Mouse (Mus musculus): ENCODE results near the gene Trp53. TPM values are rescaled to one million over a fixed set of nuclear protein-coding genes. Genes with fewer than 3 reads are reported as not detected.

Gene Trp53
- polyA plus RNA-seq, 1 experiment from 2014 or later, result 163 TPM

DNA sequence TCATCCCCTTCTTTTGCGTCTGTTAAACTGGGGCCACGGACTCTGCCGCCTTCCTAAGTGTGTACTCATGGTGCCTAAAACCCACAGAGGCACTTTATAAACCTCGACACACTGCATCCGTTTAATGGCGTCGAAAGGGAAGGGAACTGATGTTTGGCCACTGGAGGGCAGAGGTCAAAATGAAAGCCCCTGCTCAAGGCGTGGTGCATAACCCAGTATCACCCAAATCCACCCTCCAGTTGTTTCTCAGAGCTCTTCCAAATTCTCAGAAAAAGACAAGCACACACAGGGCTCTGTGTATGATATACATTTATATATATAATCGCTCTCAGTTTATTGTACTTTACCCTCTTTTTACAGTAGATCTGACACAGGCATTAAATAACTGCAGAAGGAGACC lies 19.3 kb downstream of the Trp53 start:
- no peaks in the 10 kb centered on the region for H3K27me3 ChIP-seq (ENCODE audit: control insufficient read depth, insufficient read depth, low read length)
- H3K27ac ChIP-seq (ENCODE audit: low read length), result peak overlapping the region; percentile 77; the same call in 1 of the 2 replicates
- H3K4me2 ChIP-seq (replicated peaks; ENCODE audit: low read depth, low read length), result peak overlapping the region; percentile 33
- WGBS, result 7% methylated on average over 9 of the region's 9 CpGs
- no peak overlapping the region for H3K9ac ChIP-seq (replicated peaks; ENCODE audit: low read depth, low read length)
- H3K4me1 ChIP-seq (ENCODE audit: control insufficient read depth, insufficient read depth, low read length), result peaks cover 26% of the 10 kb centered on the region
- ATAC-seq (ENCODE audit: insufficient number of reproducible peaks, insufficient read depth, low FRiP score, low read depth), result no peak
- no peak overlapping the region for H3K4me3 ChIP-seq (ENCODE audit: low read depth, low read length)
- H3K9me3 ChIP-seq (ENCODE audit: control insufficient read depth, low read depth, low read length), result no peaks in the 10 kb centered on the region
- no peaks in the 10 kb centered on the region for H3K36me3 ChIP-seq (ENCODE audit: control insufficient read depth, insufficient read depth, low read length)

DNA sequence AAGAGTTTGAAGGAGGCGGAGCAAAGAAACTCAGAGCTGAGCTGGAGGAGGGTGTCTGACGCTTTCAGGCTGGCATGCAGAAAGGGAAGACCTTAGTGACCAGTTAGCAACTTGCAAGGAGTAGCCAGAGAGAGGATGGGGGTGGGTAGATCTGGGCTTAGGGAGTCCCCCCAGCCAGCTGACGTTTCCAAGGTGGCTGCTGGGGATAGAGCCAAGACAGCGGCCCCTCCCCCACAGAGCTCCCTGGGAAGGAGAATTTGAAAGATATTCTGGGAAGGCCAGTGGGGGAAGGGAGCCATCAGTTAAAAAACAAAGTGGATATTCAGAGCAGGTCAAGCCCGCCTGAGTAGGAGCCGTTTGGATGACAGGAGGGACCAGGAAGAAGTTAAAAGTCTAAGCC lies 19.9 kb downstream of the Trp53 start:
- Histone ChIP-seq H3K9ac (replicated peaks; ENCODE audit: low read depth, low read length) (no peak overlapping the region), H3K27me3 (ENCODE audit: control insufficient read depth, insufficient read depth, low read length) (no peaks in the 10 kb centered on the region), H3K36me3 (ENCODE audit: control insufficient read depth, insufficient read depth, low read length) (no peaks in the 10 kb centered on the region), H3K4me3 (ENCODE audit: low read depth, low read length) (no peak overlapping the region), H3K4me2 (replicated peaks; ENCODE audit: low read depth, low read length) (peak overlapping the region; percentile 33), H3K9me3 (ENCODE audit: control insufficient read depth, low read depth, low read length) (no peaks in the 10 kb centered on the region), H3K27ac (ENCODE audit: low read length) (peak overlapping the region; percentile 77), H3K4me1 (ENCODE audit: control insufficient read depth, insufficient read depth, low read length) (peaks cover 29% of the 10 kb centered on the region)
- 6% methylated on average over 6 of the region's 6 CpGs for WGBS
- ATAC-seq (ENCODE audit: insufficient number of reproducible peaks, insufficient read depth, low FRiP score, low read depth), result peak; percentile 82; the same call in 1 of the 2 replicates

DNA sequence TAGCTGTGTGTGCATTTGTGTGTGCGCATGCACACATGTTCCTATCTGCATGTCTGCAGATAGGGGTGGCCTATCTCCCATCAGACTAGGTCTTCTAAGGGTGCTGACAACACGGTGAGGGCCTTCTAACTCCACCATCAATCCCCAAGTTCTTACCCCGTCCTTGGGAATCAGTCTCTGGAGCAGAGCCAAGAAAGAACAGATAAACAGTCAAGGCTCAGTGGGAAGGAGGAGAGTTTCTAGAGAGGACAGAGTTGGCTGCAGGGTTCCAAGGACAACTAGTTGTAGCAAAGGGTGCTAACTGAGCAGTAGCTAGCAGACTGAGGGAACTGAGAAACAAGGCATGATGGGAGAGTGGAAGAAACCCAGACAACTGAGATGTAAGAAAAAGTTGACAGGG lies 21.6 kb downstream of the Trp53 start:
- WGBS, result 47% methylated on average over 3 of the region's 3 CpGs
- Histone ChIP-seq H3K9ac (replicated peaks; ENCODE audit: low read depth, low read length) (no peak overlapping the region), H3K27ac (ENCODE audit: low read length) (no peak overlapping the region), H3K36me3 (ENCODE audit: control insufficient read depth, insufficient read depth, low read length) (no peaks in the 10 kb centered on the region), H3K4me2 (replicated peaks; ENCODE audit: low read depth, low read length) (no peak overlapping the region), H3K27me3 (ENCODE audit: control insufficient read depth, insufficient read depth, low read length) (no peaks in the 10 kb centered on the region), H3K9me3 (ENCODE audit: control insufficient read depth, low read depth, low read length) (no peaks in the 10 kb centered on the region), H3K4me3 (ENCODE audit: low read depth, low read length) (no peak overlapping the region), H3K4me1 (ENCODE audit: control insufficient read depth, insufficient read depth, low read length) (peaks cover 29% of the 10 kb centered on the region)
- no peak for ATAC-seq (ENCODE audit: insufficient number of reproducible peaks, insufficient read depth, low FRiP score, low read depth)

DNA sequence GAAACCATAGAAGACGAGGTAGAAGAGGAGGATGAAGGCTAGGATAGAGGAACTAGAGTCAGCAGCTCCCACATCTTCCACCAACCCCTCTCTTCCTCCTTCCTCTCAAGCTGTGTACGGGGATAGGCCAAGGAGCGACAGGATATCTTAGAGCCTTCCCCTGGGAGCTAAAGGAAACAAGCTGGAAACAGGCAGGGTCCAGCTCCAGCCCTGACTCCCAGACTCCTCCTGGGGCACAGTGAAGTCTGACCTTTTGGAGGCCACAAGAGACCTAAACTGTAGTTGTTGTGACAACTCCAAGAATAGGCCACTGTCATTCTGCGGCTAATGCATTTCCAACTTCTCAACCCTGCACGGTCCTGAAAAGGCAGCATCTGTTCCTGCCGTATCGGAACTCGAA lies 23.4 kb downstream of the Trp53 start:
- Histone ChIP-seq H3K4me3 (ENCODE audit: low read depth, low read length) (no peak overlapping the region), H3K9ac (replicated peaks; ENCODE audit: low read depth, low read length) (no peak overlapping the region), H3K4me2 (replicated peaks; ENCODE audit: low read depth, low read length) (no peak overlapping the region), H3K9me3 (ENCODE audit: control insufficient read depth, low read depth, low read length) (no peaks in the 10 kb centered on the region), H3K36me3 (ENCODE audit: control insufficient read depth, insufficient read depth, low read length) (no peaks in the 10 kb centered on the region), H3K27ac (ENCODE audit: low read length) (no peak overlapping the region), H3K4me1 (ENCODE audit: control insufficient read depth, insufficient read depth, low read length) (peaks cover 29% of the 10 kb centered on the region), H3K27me3 (ENCODE audit: control insufficient read depth, insufficient read depth, low read length) (no peaks in the 10 kb centered on the region)
- ATAC-seq (ENCODE audit: insufficient number of reproducible peaks, insufficient read depth, low FRiP score, low read depth), result no peak
- 80% methylated on average over 8 of the region's 8 CpGs for WGBS

DNA sequence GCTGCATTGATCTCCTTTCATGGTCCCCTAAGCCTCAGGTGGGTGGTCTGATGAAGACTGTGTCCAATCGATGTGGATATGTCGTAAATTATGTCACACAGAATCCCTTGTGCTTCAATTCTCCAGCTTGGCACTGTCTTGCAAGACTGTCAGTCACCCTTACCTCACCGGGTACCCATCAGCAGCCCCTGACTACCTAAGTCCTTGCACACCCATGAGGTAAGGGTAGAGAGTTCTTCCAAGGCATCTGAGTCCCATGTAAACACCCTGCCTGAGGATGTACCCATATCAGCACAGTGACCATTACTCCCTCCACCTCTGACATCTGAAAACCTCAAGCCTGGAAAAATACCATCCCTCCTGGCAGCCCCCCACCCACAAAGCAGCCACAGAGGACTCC lies 24.2 kb downstream of the Trp53 start:
- Histone ChIP-seq H3K9ac (replicated peaks; ENCODE audit: low read depth, low read length) (no peak overlapping the region), H3K27me3 (ENCODE audit: control insufficient read depth, insufficient read depth, low read length) (no peaks in the 10 kb centered on the region), H3K4me1 (ENCODE audit: control insufficient read depth, insufficient read depth, low read length) (peaks cover 27% of the 10 kb centered on the region), H3K4me3 (ENCODE audit: low read depth, low read length) (peak overlapping the region; percentile 62; the same call in 1 of the 2 replicates), H3K36me3 (ENCODE audit: control insufficient read depth, insufficient read depth, low read length) (no peaks in the 10 kb centered on the region), H3K9me3 (ENCODE audit: control insufficient read depth, low read depth, low read length) (no peaks in the 10 kb centered on the region), H3K27ac (ENCODE audit: low read length) (no peak overlapping the region), H3K4me2 (replicated peaks; ENCODE audit: low read depth, low read length) (peak overlapping the region; percentile 100)
- no peak for ATAC-seq (ENCODE audit: insufficient number of reproducible peaks, insufficient read depth, low FRiP score, low read depth)
- WGBS, result 59% methylated on average over 3 of the region's 3 CpGs

DNA sequence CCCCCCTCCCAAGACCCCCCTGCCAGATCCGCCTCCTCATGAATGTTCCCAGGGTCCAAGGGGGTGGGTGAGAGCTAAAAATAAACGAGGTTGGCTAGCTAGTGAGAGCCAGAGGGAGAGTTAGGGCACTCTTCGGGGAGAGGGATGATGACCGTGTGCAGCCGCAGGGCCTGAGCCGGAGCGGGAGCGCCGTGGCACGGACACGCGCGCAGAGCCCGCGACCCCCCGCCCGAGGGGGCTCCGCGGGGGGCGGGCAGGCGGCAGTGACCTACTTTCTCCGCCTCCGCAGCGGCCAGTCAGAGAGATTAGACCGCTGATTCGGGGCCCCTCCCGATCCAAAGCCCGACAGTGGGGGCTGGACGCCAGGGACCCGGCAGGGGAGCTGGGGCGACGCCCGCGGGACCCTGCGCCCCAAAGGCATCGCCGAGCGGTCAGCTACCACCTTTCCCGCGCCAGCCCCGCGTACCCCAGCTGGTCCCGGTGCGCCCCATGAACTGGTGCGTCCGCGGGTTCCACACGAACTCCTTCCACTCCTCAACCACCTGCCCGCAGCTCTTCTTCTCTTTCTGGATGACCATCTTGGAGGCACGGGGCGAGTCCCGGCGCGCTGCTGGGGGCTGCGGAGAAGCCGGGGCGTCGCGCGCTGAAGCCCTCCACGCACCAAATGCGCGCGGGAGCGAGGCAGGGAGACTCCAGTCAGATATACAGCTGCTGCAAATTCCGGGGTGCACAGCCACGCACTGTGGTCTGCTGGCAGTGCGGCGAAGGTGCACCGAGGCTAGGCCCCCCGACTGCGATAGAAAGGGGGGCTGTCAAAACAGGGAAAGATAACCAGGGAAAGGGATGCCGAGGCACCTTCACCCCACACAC lies 24.9 kb downstream of the Trp53 start:
- Histone ChIP-seq H3K4me1 (ENCODE audit: control insufficient read depth, insufficient read depth, low read length) (peaks cover 20% of the 10 kb centered on the region), H3K27me3 (ENCODE audit: control insufficient read depth, insufficient read depth, low read length) (no peaks in the 10 kb centered on the region), H3K36me3 (ENCODE audit: control insufficient read depth, insufficient read depth, low read length) (no peaks in the 10 kb centered on the region), H3K9me3 (ENCODE audit: control insufficient read depth, low read depth, low read length) (no peaks in the 10 kb centered on the region), H3K4me3 (ENCODE audit: low read depth, low read length) (peak overlapping the region; percentile 62), H3K9ac (replicated peaks; ENCODE audit: low read depth, low read length) (peak overlapping the region; percentile 48), H3K4me2 (replicated peaks; ENCODE audit: low read depth, low read length) (peak overlapping the region; percentile 100), H3K27ac (ENCODE audit: low read length) (peak overlapping the region; percentile 27; the same call in 1 of the 2 replicates)
- WGBS, result under 1% methylated on average over 65 of the region's 73 CpGs
- ATAC-seq (ENCODE audit: insufficient number of reproducible peaks, insufficient read depth, low FRiP score, low read depth), result no peak

DNA sequence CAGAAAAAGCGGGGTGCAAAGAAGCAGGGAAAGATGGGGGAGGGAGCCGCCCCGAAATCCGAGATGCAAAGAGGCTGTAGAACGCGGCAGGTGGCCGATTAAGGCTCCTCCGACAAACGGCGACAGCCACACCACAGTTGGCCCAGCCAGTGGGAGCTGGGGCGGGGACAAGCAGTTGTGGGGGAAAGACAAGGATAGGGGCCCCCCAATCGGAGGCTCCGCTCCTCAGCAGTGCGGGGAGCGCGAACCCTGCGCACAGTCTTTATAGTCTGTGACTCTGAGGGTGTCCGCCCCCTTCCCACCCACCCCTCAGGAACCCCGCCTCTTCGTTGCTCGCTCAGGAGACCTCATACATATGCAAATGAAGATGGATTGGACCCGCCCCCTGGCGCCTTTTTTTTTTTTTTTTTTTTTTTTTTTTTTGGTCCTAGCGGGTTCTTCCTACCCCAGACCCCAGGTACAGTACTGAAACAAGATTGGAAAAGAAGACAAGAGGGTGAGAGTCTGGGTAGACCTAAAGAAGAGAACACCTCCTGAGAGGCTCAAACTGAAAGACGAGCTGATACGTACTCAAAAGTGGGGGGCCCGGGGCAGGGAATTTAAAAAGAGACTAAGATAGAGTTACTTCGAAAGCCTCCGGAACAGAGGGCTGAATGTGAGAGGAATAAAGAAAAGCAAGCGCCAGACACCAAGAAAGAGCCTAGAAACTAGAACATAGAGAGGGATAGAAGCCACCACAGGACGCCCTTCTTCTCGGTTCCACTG lies 25.7 kb downstream of the Trp53 start, which contains the start of gene Atp1b2:
Gene Atp1b2 (minus strand): TSS at position 217 of the 765 bp plus-strand sequence.
- no peaks in the 10 kb centered on the region for H3K36me3 ChIP-seq (ENCODE audit: control insufficient read depth, insufficient read depth, low read length)
- H3K4me1 ChIP-seq (ENCODE audit: control insufficient read depth, insufficient read depth, low read length), result peaks cover 13% of the 10 kb centered on the region; the same call in 1 of the 2 replicates
- H3K27ac ChIP-seq (ENCODE audit: low read length), result peak within 1 kb of the TSS; percentile 27; the same call in 1 of the 2 replicates
- peak within 1 kb of the TSS; percentile 62 for H3K4me3 ChIP-seq (ENCODE audit: low read depth, low read length)
- H3K9ac ChIP-seq (replicated peaks; ENCODE audit: low read depth, low read length), result peak within 1 kb of the TSS; percentile 48
- no peaks in the 10 kb centered on the region for H3K9me3 ChIP-seq (ENCODE audit: control insufficient read depth, low read depth, low read length)
- H3K4me2 ChIP-seq (replicated peaks; ENCODE audit: low read depth, low read length), result peak within 1 kb of the TSS; percentile 100
- 3% methylated on average over 32 of the region's 32 CpGs for WGBS
- H3K27me3 ChIP-seq (ENCODE audit: control insufficient read depth, insufficient read depth, low read length), result no peaks in the 10 kb centered on the region
- peak; percentile 86 for ATAC-seq (ENCODE audit: insufficient number of reproducible peaks, insufficient read depth, low FRiP score, low read depth)

DNA sequence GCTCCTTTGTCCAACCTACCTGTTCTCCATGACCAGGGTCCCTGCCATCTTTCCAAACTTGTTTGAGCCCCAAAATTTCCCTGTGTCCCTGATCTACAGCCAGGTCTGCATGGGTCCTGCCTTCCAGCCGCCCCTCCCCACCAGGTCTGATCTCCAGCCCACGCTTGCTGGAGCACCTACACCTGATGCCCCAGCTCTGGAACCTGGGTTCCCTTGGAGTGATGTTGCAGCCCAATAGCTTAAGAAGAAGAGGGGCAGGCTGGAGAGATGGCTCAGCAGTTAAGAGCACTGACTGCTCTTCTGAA lies 26.3 kb downstream of the Trp53 start:
- H3K27ac ChIP-seq (ENCODE audit: low read length), result no peak overlapping the region
- no peaks in the 10 kb centered on the region for H3K9me3 ChIP-seq (ENCODE audit: control insufficient read depth, low read depth, low read length)
- H3K27me3 ChIP-seq (ENCODE audit: control insufficient read depth, insufficient read depth, low read length), result no peaks in the 10 kb centered on the region
- peak overlapping the region; percentile 62; the same call in 1 of the 2 replicates for H3K4me3 ChIP-seq (ENCODE audit: low read depth, low read length)
- peak overlapping the region; percentile 100 for H3K4me2 ChIP-seq (replicated peaks; ENCODE audit: low read depth, low read length)
- no peaks in the 10 kb centered on the region for H3K36me3 ChIP-seq (ENCODE audit: control insufficient read depth, insufficient read depth, low read length)
- ATAC-seq (ENCODE audit: insufficient number of reproducible peaks, insufficient read depth, low FRiP score, low read depth), result no peak
- peaks cover 13% of the 10 kb centered on the region; the same call in 1 of the 2 replicates for H3K4me1 ChIP-seq (ENCODE audit: control insufficient read depth, insufficient read depth, low read length)
- H3K9ac ChIP-seq (replicated peaks; ENCODE audit: low read depth, low read length), result no peak overlapping the region
- 54% methylated on average over 2 of the region's 2 CpGs for WGBS

Measured in stomach, embryonic 14.5 days (tissue).